Mouse (Mus musculus) 416B (cell line): Measurements from ENCODE around the gene Srrm4.

Experiments
- DNase-seq: peaks from one replicate; pipeline ENCODE4 v3.0.0; 2011; ENCODE audit warnings: low read depth

Srrm4 gene

GRCm38 (mm10) chr5:116490826-116491225 is 100.8 kb downstream of the Srrm4 start:
- no peak for DNase-seq

GRCm38 (mm10) chr5:116489621-116490020 is 102.0 kb downstream of the Srrm4 start:
- no peak for DNase-seq

DNA sequence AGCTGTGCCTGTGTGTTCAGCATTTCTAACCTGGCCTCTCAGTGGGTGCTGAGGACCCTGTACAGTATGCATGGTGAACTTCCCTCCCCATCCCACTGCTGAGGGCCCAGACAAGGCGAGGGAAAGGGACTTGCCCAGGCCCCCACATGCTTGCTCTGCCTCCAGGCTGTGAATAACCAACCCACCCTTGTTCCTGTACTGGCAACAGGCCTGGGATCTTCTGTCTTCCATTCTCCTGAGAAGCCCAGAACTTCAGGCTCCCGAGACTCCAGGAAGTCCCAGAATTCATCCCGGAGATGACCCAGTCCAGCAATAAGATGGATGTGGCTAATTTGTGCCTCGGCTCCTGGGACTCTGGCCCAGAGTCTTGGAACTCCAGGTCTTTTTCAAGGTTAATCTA is 105.5 kb downstream of the Srrm4 start:
- no peak for DNase-seq

- DNase-seq: no peak
These were observed 106.5 kb downstream of the Srrm4 start for GRCm38 (mm10) chr5:116485069-116485468.

DNA sequence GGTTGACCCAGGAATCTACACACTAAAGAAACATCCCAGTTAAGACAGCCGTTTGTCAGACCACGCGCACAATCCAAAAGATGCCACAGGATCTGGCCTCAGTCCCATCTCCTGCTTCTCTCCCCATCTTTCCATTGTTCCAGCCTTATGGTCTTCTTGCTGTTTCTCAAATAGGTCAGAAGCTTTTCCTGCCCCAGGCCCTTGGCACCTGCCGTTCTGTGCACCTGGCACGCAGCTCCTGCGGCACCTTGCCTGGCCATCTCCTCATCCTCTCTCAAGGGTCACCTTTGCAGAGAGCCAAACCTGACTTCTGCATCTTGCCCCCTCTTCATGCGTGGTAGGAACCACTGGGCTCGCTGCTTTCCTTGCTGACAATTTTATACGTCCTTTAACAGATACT is 107.4 kb downstream of the Srrm4 start:
- no peak for DNase-seq

DNA sequence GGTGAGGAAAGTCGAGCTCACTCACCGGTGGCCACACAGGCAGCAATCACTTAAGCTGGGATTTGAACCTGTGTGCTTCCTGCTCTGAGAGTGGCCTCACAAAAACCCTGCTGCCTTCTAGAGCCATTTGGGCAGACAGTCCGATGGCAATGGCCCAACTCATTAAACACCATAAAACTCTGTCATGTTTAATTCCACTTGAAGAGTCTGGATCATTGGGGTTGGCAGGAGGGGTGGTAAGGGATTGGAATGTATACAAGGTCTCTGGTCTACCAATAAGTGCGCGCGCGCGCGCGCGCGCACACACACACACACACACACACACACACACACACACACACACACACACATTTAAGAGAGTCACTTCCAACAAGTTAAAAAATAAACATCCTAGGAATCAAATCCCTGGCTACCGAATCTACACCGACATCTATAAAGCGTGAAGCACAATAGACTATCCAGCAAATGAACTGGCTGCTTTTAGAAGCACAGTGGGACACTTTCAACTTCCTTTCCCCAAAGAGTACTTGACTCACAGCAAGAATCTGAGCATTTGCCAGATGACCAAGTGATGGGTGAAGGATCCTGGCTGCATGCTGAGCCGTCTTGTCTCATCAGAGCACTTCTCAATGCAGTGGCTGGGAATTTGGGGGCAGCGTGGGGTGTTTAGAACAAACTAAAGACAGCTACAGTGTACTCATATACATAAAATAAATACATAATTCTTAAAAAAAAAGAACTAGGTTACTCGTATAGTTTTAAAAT is 112.8 kb downstream of the Srrm4 start:
- DNase-seq: no peak

DNA sequence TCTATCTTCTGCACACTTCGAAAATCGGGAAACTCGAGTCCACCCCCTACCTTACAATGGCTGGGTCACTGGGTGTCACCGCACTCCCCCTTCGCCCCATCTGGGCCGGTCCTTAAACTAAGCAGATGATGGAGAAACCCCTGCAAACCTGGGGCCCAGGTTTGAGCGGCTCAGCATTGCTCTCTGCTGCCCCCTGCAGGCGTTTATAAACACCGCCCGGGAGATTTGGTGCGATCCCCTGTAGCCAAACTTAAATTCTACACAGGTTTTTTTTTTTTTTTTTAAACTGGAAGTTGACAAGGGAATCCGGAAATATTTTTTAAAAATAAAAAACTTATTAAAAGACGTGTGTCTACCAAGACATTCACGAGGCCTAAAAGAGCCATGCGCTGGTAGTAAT is 115.6 kb downstream of the Srrm4 start:
- DNase-seq: no peak

DNA sequence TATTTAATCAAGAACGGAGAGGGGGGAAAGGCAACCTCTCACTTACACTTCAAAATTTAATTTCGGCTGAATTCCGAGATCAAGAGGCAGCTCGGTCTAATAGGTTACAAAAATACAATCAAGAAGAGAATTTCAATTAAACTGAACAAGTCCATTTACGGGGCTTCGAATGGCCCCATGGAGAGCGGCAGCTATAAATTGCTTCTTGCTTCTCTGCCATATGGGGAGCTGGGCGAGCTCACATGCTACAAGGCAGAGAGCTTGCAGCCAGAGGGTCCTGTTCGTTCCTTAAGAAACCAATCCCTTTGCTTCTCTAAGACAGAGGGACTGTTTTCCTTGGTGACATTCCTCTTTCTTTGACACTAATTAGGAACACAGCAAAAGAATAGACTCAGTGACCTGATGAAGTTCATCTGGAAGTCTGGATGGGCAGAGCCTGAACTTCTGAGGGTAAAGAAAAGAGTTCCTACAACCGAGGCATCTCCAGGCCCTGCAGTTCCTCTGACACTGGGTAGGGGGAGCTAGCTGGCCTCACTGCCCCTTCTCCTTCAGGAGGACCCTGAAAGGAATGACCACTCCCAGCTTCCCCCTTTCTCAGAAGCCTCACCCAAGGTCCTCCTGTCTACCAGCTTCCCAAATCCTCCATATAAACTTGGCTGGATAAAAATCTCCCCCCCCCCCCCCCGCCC is 130.1 kb downstream of the Srrm4 start:
- DNase-seq: no peak

DNA sequence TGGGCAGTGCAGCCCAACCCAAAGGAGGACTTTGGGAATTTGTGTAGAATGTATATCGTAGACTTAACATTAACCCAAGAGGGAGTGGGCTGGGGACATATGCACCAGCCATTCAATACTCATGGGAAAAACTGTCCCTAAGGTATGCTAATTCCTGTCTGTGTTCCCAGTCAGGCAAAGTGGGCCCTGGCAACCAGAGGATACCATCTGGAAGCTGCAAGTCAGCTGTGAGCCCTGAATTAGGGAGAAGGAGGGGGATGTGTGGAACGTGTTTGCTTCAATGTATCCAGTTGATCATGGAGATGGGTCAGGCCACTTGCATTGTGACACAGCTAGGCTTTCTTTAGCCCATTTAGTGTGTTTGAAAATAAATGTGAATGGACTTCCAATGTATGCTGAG is 131.6 kb downstream of the Srrm4 start:
- no peak for DNase-seq

DNA sequence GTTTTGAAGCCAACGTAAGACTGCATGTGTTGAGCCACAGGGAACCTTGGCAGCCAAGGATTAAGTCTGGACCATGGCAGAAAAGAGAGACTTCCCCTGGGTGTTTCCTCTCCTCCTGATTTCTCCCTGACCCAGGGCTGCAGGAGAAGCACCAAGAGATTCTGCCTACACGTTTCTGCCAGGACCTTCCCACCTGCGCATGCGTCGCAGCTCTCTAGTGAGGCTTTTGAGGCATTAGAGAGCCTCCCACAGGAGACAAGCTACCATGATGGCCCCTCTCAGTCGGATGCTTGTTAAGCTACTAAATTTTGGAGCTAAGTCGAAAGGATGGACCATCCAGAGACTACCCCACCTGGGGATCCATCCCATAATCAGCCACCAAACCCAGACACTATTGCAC is 133.8 kb downstream of the Srrm4 start:
- no peak for DNase-seq

DNA sequence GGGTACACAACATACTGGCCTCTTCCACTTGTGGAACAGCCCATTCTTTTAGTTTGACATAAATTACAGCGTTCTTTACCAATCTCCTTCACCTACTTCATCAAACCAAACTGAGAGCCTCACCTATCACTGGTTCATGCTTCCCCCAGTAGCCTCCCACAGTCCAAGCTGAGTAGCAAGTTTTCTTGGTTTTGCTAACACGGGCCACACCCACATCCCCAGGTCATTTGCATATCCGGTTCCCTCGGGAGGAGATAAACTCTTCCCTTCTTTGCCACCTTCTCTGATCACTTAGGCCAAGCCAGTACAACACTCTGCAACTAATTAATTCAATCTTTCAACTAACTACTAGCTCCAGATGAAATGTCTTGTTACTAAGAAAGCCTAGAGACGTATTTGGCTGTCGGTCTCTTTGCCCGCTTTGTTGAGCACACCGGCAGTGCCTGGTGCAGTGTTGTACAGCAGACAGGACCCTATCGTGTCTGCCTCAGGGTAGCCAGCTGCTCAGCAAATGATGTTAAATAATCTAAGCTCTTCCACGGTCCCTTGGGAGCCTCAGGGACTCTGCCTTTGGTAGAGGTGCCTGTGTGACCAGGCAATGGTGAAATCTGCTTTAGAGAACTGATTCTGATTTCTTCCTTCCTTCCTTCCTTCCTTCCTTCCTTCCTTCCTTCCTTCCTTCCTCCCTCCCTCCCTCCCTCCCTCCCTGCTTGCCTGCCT is 134.7 kb downstream of the Srrm4 start:
- no peak for DNase-seq

- no peak for DNase-seq
These were observed 138.2 kb downstream of the Srrm4 start for GRCm38 (mm10) chr5:116453401-116453851.

DNA sequence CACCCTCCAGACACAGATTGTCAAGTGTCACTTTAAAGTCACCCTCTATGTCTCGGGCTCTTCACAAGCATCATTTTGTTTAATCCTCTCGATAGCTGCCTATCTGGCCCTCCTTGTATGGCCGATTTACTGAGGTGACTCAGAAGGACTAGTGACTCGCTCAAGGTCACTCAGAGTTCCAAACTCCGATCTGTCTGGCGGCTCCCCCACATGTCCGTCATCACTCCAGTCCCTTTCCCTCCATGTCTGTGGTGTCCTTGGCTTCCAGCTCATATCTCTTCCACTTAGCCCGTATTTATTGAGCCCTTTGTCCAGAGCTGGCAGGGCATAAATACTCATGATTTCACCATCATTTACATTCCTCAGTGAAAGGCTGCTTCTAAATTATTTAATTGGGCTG is 140.7 kb downstream of the Srrm4 start:
- no peak for DNase-seq

- DNase-seq: no peak
These were observed 141.9 kb downstream of the Srrm4 start for GRCm38 (mm10) chr5:116449522-116450225.

DNA sequence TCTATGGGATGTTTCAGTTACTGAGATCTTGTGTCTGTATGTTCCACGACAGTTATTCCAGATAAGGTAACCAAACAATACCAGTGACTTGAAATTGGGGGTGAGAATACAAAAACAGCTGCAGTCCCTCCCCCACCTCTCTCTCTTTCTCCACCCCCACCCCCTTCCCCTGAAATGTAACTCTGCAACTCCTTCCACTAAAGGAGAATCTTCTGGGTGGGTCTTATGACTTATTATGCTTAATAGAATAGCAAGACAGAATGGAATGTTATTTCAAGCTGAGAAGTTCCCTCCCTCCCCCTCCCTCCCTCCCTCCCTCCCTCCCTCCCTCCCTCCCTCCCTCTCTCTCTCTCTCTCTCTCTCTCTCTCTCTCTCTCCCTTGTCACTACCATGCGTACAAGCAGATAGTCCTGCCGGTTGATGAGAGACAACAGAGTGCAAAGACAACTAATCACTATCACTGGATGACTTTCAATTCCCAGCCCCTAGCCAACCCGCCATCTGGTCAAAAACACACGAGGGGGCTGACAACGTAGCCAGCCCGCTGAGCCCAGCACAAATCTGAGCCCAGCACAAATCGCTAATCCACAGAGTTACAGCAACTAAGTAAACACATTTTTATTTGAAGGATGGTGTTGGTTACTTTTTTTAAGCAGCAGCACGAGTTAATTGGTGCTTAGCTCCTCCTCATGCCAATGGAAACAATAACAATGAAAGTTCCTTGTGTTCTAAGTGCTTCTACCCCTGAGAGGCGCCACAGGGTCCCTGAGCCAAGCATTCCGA is 143.0 kb downstream of the Srrm4 start:
- no peak for DNase-seq

DNA sequence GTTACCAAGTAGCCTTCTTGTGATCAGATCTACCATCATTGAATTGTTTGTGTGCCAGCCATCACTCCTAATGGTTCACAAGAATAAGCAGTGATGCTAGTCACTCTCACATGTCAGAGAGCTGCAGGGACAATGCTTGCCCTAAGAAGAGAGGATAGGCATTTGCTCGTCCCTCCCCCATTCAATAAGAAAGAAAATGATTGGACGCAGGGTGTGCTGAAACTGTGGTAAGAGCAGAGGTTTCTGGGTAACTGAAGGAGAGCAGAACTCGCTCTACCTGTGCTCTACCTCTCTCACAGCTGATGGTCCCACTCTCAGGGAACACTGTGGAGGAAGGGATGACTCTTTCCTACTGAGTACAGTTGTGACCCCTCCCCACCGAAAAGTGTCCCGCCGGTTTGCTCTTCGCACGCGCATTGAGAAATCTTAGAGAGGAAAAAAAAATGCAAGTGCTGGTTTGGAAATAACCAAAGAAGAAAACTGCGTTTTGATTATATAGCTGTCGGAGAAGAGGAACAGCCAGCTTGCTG is 143.7 kb downstream of the Srrm4 start:
- DNase-seq: no peak

- DNase-seq: no peak
These were observed 145.1 kb downstream of the Srrm4 start for GRCm38 (mm10) chr5:116446552-116446951.

- no peak for DNase-seq
These were observed 145.8 kb downstream of the Srrm4 start for GRCm38 (mm10) chr5:116445634-116446367.

GRCm38 (mm10) chr5:116444517-116444916 is 147.1 kb downstream of the Srrm4 start:
- no peak for DNase-seq

- no peak for DNase-seq
These were observed 148.1 kb downstream of the Srrm4 start for GRCm38 (mm10) chr5:116443459-116443940.
